Mouse (Mus musculus) bone marrow, adult 2 months (tissue): ENCODE measurements at regions not wholly inside any gene's neighbourhood (a gene's known extent, or its start where the extent isn't known, plus 50 kb on each side); places are given as distances from the start of the nearest gene placed in this dataset.

Source experiments
- H3K27ac ChIP-seq: fragments of 200-500 bp; 2 replicates; pipeline ENCODE4 v1.5.1; 2012; ENCODE audit warnings: low read depth, mild to moderate bottlenecking, control low read depth, inconsistent platforms, low read length; ENCODE audit not compliant: control insufficient read depth, poor library complexity, insufficient read depth
- H3K4me1 ChIP-seq: fragments of 200-500 bp; 2 replicates; pipeline ENCODE4 v1.6.1; 2011; ENCODE audit warnings: low read length; ENCODE audit not compliant: control insufficient read depth, insufficient read depth
- H3K4me3 ChIP-seq: fragments of 200-500 bp; replicated peaks from 2 replicates; pipeline ENCODE3; 2011; ENCODE audit warnings: mild to moderate bottlenecking, low read depth, low read length, control low read depth; ENCODE audit not compliant: control insufficient read depth
- CTCF ChIP-seq: fragments of 200-500 bp; IDR thresholded peaks from 2 replicates; pipeline ENCODE4 v1.5.1; 2011; ENCODE audit warnings: low read length, control low read depth; ENCODE audit not compliant: control insufficient read depth, insufficient read depth
- POLR2A ChIP-seq: fragments of 200-500 bp; IDR thresholded peaks from 2 replicates; pipeline ENCODE4 v1.6.1; 2011; ENCODE audit warnings: low read depth, mild to moderate bottlenecking, control low read depth, low read length, borderline replicate concordance; ENCODE audit not compliant: control insufficient read depth
- WGBS: fragments of 180-500 bp; shearing (Covaris S2); methylation state at CpG from one replicate; pipeline ENCODE4 v1.1.7; 2018; 5-methylcytosine and 5-hydroxymethylcytosine counted together

DNA sequence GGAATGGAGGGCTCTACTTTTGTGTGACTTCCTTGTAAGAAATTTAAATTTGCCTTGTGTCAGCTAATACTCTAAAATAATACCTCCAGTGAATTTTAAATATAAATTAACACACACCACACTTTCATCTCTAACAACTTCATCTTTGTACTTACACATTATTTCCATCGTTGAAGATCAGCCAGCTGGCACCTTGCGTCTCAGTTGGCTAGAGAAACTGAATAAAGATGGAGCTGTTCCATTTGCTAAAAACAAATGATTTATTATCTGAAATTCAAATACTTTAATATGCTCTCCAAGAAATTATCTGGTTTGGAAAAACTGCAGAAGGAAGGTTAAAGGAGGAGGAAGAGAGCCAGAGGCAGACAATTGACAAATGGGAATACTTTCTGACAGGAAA is 122.0 kb upstream of the Gm11096 start:
- no peak overlapping the region for H3K27ac ChIP-seq
- no peaks in the 10 kb centered on the region for H3K4me1 ChIP-seq
- WGBS: 88% methylated on average over 2 of the region's 2 CpGs
- H3K4me3 ChIP-seq: no peak overlapping the region
- TF ChIP-seq POLR2A: no peak
- TF ChIP-seq CTCF: no peak

DNA sequence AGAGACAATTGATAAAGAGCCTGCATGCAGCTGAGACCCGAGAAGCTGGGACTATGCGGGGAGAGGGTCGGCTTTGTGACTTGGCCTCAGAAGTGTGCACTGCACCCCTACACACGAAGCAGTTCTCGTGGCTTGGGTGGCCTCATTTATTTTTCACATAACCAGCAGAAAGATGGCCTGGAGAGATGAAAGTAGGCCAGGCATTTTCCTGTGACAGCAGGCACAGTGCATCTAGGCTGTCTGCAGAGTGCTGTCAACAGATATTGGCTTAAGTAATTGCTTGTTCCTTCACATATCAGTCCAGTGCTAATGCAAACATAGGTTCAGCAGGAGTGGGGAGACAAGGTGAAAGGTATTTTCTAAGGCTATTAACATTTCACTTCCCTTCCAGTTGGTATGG is 124.9 kb upstream of the Gm11096 start:
- no peak overlapping the region for H3K4me3 ChIP-seq
- no peak overlapping the region for H3K27ac ChIP-seq
- H3K4me1 ChIP-seq: no peaks in the 10 kb centered on the region
- no peak for TF ChIP-seq POLR2A
- TF ChIP-seq CTCF: no peak
- 87% methylated on average over 5 of the region's 5 CpGs for WGBS

DNA sequence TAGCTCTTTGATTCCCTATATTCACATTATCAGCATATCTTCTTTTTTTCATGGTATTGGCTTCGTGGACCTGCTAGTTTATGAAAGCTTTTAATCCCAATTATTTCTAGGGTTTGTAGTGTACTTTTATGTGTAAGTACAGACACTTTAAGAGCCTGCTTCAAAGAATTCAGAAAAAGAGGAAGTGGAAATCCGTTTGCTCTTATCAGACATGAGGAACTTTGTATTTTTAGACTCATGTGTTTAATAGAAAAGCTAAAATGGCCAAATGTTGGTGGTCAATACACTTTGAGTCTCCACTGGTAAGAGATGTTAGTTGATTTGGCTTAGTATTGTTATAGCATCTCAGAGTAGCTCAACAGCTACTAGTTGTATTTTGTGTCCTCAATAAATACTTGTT is 135.7 kb upstream of the Gm11096 start:
- WGBS: 6% methylated on average over 2 of the region's 2 CpGs
- H3K4me1 ChIP-seq: no peaks in the 10 kb centered on the region
- no peak overlapping the region for H3K4me3 ChIP-seq
- no peak for TF ChIP-seq CTCF
- TF ChIP-seq POLR2A: no peak
- H3K27ac ChIP-seq: no peak overlapping the region

DNA sequence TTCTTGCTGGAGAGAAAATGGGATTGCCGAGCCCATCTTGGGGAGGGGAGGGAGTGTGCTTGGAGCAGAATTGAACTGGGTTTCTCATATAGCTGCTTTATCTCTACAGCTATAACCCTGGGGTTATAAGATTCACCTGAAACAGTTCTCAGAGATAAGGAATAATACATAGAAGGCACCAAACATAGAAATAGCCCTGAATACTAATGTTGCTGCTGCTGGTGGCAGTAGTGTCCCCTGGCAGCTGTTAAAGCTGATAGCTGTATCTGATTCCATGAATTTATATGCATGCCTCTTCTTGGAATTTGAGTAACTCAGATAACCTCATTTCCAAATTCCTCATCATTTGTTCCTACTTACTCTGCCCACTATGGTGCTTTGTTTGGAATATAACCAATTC is 137.0 kb upstream of the Gm11096 start:
- no peak overlapping the region for H3K27ac ChIP-seq
- TF ChIP-seq POLR2A (no peak), CTCF (no peak)
- H3K4me3 ChIP-seq: no peak overlapping the region
- whole genome bisulfite sequencing: 93% methylated on average over 1 of the region's 1 CpGs
- H3K4me1 ChIP-seq: no peaks in the 10 kb centered on the region

DNA sequence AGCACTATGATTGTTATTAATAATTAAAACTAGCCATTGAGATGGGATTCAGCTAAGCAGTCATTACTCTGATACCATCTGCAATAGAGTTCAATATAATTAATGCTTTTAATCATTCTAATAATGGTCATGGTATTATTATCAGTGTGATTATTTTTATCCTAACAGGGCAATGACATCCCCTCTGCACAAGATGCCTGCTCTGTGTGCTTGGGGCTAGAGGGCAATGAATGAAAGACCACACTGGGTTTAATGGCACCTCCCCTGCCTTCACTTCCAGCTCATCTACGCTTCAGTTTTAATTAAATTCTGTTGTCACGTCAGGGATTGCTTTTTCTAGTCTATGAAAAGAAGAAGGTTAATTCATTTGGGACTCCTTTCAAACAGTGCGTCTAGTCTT is 139.1 kb upstream of the Gm11096 start:
- Histone ChIP-seq H3K4me1 (no peaks in the 10 kb centered on the region), H3K27ac (no peak overlapping the region), H3K4me3 (no peak overlapping the region)
- TF ChIP-seq POLR2A: no peak
- TF ChIP-seq CTCF: no peak
- 81% methylated on average over 3 of the region's 3 CpGs for WGBS

DNA sequence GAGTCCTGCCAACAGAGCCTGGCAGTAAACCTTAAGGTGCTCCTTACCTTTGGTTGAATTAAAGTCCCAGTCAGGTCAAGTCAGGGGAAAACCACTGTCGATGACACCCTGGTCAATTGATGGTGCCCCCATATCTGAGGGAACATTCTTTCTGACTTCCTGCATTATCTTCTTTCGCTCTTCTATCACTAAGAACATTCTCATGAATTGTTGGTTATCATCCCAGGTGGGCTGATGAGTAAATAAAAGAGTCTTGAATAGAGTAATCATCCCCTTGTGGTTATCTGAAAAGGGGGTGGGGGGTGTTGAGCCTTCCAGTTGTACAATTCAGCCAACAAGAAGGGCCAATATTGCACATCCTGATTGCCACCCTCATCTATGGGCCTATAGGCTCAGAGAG is 149.7 kb upstream of the Gm11096 start:
- Histone ChIP-seq H3K4me3 (no peak overlapping the region), H3K27ac (no peak overlapping the region), H3K4me1 (no peaks in the 10 kb centered on the region)
- no peak for TF ChIP-seq CTCF
- TF ChIP-seq POLR2A: no peak
- 78% methylated on average over 2 of the region's 2 CpGs for WGBS

DNA sequence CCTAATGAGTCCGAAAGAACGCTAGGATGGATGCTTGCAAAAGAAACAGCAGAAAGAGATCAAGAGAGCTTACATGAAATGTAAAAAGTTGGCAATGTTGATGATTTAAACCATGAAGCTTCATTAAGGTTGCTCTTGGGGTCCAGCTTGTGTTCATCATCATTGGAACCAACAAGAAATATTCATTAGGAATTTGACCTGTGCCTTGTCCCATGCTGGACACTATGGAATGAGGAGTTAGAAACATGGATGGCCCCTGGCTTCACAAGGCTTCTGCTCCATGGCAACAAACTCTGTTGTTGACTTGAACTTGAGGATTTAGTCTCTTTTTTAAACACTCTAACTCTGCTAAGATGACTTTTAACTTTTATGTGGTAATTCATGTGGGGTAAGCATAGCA is 159.0 kb upstream of the Gm11096 start:
- TF ChIP-seq CTCF: no peak
- no peak for TF ChIP-seq POLR2A
- Histone ChIP-seq H3K4me3 (no peak overlapping the region), H3K4me1 (no peaks in the 10 kb centered on the region), H3K27ac (no peak overlapping the region)
- WGBS: 77% methylated on average over 2 of the region's 2 CpGs

DNA sequence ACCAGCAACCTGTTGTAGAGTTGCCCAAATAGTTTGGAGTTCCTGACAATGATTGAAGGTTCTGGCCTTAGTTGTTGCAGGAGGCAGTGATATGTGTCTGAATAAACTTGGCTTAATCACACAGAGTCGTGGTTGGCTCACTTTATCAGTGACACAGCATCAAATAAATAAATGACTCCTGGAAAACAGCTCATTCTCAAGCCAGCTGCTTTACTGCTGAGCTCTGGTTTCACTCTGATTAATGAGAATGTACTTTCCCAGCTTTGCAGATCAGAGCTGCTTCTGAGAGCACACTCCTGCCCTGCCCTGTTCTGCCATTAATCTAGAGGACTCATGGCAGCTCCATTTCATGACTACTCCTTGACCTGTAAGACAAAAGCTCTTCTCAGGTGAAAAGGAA is 171.3 kb upstream of the Gm11096 start:
- Histone ChIP-seq H3K27ac (no peak overlapping the region), H3K4me1 (no peaks in the 10 kb centered on the region), H3K4me3 (no peak overlapping the region)
- TF ChIP-seq CTCF (no peak), POLR2A (no peak)
- 10% methylated on average over 1 of the region's 1 CpGs for WGBS

DNA sequence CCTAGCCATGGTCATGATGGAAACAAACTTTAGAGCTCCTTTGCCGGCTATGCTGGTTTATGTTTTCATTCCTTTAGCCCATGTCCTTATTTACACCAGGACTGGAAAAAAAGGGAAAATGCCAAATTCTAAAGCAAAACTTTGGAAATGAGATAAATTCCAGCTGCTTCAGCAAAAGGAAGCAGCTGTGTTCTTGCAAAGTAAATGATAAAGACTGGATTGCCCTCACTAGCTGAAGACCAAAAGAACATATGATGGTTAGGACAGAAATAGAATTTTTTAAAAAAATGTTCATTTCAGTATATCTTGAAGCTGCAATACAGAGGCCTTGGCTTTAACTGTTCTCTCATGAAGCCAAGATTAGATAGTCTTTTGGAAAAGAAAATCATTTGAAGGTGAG is 179.6 kb upstream of the Gm11096 start:
- no peak overlapping the region for H3K4me3 ChIP-seq
- no peak for TF ChIP-seq POLR2A
- TF ChIP-seq CTCF: no peak
- H3K27ac ChIP-seq: no peak overlapping the region
- no peaks in the 10 kb centered on the region for H3K4me1 ChIP-seq
- WGBS: 73% methylated on average over 1 of the region's 1 CpGs

DNA sequence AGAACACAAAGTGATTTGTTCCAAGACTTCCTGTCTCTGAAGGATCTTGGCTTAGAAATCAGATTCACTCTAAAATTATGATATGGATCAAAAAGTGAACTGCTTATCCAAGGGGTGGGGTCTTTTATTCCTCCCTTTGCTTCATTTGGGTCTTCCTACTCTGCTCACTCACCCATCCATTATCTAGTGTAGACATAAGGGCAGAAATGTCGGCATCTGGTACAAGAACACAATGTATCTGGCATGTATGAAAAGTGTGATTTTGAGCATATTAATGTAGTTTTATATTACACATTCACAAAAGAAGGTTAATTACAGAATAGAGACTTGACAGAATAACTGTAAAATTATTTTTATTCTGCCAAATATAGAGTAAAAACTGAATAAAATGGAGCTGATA is 181.5 kb upstream of the Gm11096 start:
- Histone ChIP-seq H3K27ac (no peak overlapping the region), H3K4me1 (no peaks in the 10 kb centered on the region), H3K4me3 (no peak overlapping the region)
- WGBS: 79% methylated on average over 1 of the region's 1 CpGs
- no peak for TF ChIP-seq POLR2A
- no peak for TF ChIP-seq CTCF
